8 mouse cellular contexts compared by ENCODE assay signal in the genomic region with DNA sequence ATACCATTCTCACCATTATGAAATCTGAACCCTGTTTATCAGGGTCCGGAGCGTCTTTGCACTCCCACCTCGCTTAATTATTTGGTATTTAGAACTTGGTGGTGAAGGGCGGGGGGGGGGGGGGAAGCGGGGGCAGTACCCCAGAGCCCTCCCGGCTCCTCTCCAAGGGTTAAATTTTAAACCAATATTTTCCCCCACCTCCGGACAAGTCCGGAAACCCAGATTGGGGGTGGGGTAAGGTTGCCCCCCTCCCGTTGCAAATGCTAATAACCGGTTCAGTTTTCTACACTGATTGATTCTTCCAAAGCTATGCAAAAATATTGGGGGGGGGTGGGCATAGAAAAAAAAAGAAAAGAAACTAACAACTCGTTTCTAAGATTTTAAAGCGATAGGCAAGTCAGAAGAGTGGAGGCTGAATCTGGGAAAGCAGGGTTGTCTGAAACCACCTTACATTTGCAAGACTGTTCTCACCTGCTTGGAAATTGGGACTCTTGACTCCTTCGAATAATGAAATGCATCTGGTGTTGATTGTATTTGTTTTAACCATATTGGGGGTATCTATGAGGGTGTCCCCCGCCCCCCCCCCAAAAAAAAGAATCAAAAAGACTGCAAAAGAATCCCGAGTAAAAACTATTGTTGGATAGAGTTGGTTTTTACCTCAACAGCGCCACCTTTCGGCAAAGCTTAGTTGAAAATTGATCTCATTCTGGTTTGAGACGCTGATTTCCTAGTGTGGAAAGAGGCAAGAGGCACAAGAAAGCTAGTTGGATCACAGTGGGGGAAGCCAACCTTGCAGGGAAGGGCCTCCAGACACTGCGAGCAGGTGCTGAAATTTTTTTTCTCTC. TPM values are rescaled to one million over a fixed set of nuclear protein-coding genes. Genes with fewer than 3 reads are reported as not detected.
DNase-seq lines count a peak whose midpoint lies in the region; ATAC-seq and TF ChIP-seq lines count a peak whose summit lies in the region.

No protein-coding gene starts in this region.

- H3K4me3 ChIP-seq in forebrain, embryonic 14.5 days (ENCODE audit: low read depth, low read length) = peak overlapping the region; percentile 59; the same call in 1 of the 2 replicates
- H3K4me3 ChIP-seq in layer of hippocampus, adult 2 months = peak overlapping the region; percentile 27; the same call in 1 of the 2 replicates
- peak overlapping the region; percentile 60 for H3K4me3 ChIP-seq in liver, postnatal 0 days (ENCODE audit: low read depth, low read length)

- H3K9ac ChIP-seq in forebrain, embryonic 14.5 days (ENCODE audit: low read length) = no peak overlapping the region
- H3K9ac ChIP-seq in liver, postnatal 0 days (replicated peaks) = no peak overlapping the region

- no peaks in the 10 kb centered on the region for H3K36me3 ChIP-seq in forebrain, embryonic 14.5 days (ENCODE audit: control insufficient read depth, insufficient read depth, low read length)
- no peaks in the 10 kb centered on the region for H3K36me3 ChIP-seq in liver, postnatal 0 days (replicated peaks; ENCODE audit: insufficient read depth, low read length)

- DNase-seq in CD8-positive naive resting alpha-beta T cell, adult 2 months (ENCODE audit: low read depth in 2 of 2, low spot score in 2 of 2) = peak; percentile 47 to 67
- DNase-seq in forebrain, embryonic 14.5 days (ENCODE audit: low spot score) = peak; percentile 89
- peak; percentile 86 for DNase-seq in heart, postnatal 4 days
- peak; percentile 70 to 81 for DNase-seq in layer of hippocampus, adult 2 months (ENCODE audit: low spot score in 2 of 2)
- DNase-seq in liver, postnatal 0 days = peak; percentile 79
- DNase-seq in ovary, postnatal 10 days (ENCODE audit: low spot score) = peak; percentile 63
- DNase-seq in thymus, postnatal 0 days (ENCODE audit: low spot score) = peak; percentile 83

- H3K4me1 ChIP-seq in forebrain, embryonic 14.5 days (ENCODE audit: control insufficient read depth, insufficient read depth, low read length) = peaks cover 5% of the 10 kb centered on the region
- 0 out of 2 replicates have a peak, but pooled peaks cover 3% of the 10 kb centered on the region for H3K4me1 ChIP-seq in liver, postnatal 0 days (ENCODE audit: insufficient read depth)

- H3K27me3 ChIP-seq in forebrain, embryonic 14.5 days (replicated peaks; ENCODE audit: control insufficient read depth, insufficient read depth, low read length) = peaks cover 18% of the 10 kb centered on the region; the same call in 1 of the 2 replicates
- peaks cover 11% of the 10 kb centered on the region for H3K27me3 ChIP-seq in liver, postnatal 0 days (ENCODE audit: insufficient read depth, low read length)

- peak overlapping the region; percentile 90 for H3K4me2 ChIP-seq in forebrain, embryonic 14.5 days (ENCODE audit: low read length)
- H3K4me2 ChIP-seq in liver, postnatal 0 days (ENCODE audit: low read depth, low read length) = peak overlapping the region; percentile 69

- H3K9me3 ChIP-seq in forebrain, embryonic 14.5 days (replicated peaks; ENCODE audit: control insufficient read depth, low read length) = no peaks in the 10 kb centered on the region
- no peaks in the 10 kb centered on the region for H3K9me3 ChIP-seq in liver, postnatal 0 days (ENCODE audit: low read length)

- 0 out of 2 replicates have a peak, but pooled peaks have one; percentile 33 for ATAC-seq in cerebellum, adult (ENCODE audit: insufficient number of reproducible peaks, low FRiP score, low TSS enrichment)
- ATAC-seq in forebrain, embryonic 14.5 days = no peak
- ATAC-seq in liver, postnatal 0 days = no peak

- no peak for TF ChIP-seq EP300 in liver, postnatal 0 days (IDR thresholded peaks at IDR 0.05; ENCODE audit: low read depth)

- WGBS in forebrain, embryonic 14.5 days = 1% methylated on average over 19 of the region's 19 CpGs
- WGBS in liver, postnatal 0 days (ENCODE audit: insufficient replicate concordance) = 2% methylated on average over 19 of the region's 19 CpGs

- TF ChIP-seq CTCF in layer of hippocampus, adult 2 months (conservative IDR thresholded peaks at IDR 0.05) = peak; percentile 81
- TF ChIP-seq CTCF in liver, postnatal 0 days (IDR thresholded peaks at IDR 0.05; ENCODE audit: low read depth) = peak; percentile 70

- no peak overlapping the region for H3K27ac ChIP-seq in forebrain, embryonic 14.5 days (ENCODE audit: low read depth, low read length)
- H3K27ac ChIP-seq in layer of hippocampus, adult 2 months = no peak overlapping the region
- no peak overlapping the region for H3K27ac ChIP-seq in liver, postnatal 0 days (ENCODE audit: low read depth)

RNA-seq across cellular contexts. Expression of a gene that starts 1.6 kb away (rescaled TPM):
- polyA plus RNA-seq in forebrain, embryonic 14.5 days (2014; fragmentation: Nextera tagmentation; extraction: Ambion mirVana) = 4.5 and 6.1 TPM in 2 replicates
- 1 to 10 TPM; 5.2 to 5.5 TPM for total RNA-seq in heart, postnatal 4 days (2021)
- 10 to 100 TPM; 18.9 to 19.9 TPM for total RNA-seq in layer of hippocampus, adult 2 months (2021)
- polyA plus RNA-seq in liver, postnatal 0 days (2015; fragmentation: Nextera tagmentation; extraction: Ambion mirVana) = 5.9 and 6.0 TPM in 2 replicates
- 8.5 and 9.3 TPM in 2 replicates for polyA plus RNA-seq in thymus, postnatal 0 days (2015; fragmentation: Nextera tagmentation; extraction: Ambion mirVana)
